Mouse (Mus musculus) G1E (cell line): Measurements from ENCODE around the gene Osbpl10. TPM values are rescaled to one million over a fixed set of nuclear protein-coding genes. Genes with fewer than 3 reads are reported as not detected.

Experiments used
- ATAC-seq: 2 replicates; pipeline ENCODE4 v1.8.0; 2016; ENCODE audit warnings: mild to moderate bottlenecking; ENCODE audit not compliant: insufficient number of reproducible peaks, poor library complexity, low FRiP score, severe bottlenecking; ENCODE audit errors: extremely low read depth
- DNase-seq: peaks from one replicate; pipeline ENCODE4 v3.0.0; 2012; ENCODE audit warnings: low spot score
- H3K27me3 ChIP-seq: 2 replicates; pipeline ENCODE4 v1.6.1; 2012; ENCODE audit warnings: mild to moderate bottlenecking, low read length, inconsistent platforms; ENCODE audit not compliant: insufficient read depth
- H3K36me3 ChIP-seq: replicated peaks from 2 replicates; pipeline ENCODE3; 2012; ENCODE audit warnings: mild to moderate bottlenecking, inconsistent platforms
- H3K4me1 ChIP-seq: 2 replicates; pipeline ENCODE4 v1.6.1; 2012; ENCODE audit warnings: low read depth, low read length, inconsistent platforms, mixed read lengths; ENCODE audit not compliant: insufficient read depth
- H3K4me3 ChIP-seq: 2 replicates; pipeline ENCODE4 v1.5.1; 2012; ENCODE audit warnings: low read depth, mild to moderate bottlenecking, inconsistent platforms, low read length, moderate library complexity, mixed read lengths
- H3K9me3 ChIP-seq: replicated peaks from 2 replicates; pipeline ENCODE4 v1.6.1; 2012; ENCODE audit warnings: inconsistent platforms
- CTCF ChIP-seq: IDR thresholded peaks from 2 replicates; pipeline ENCODE4 v1.5.1; 2012; ENCODE audit warnings: low read depth, low read length, inconsistent platforms, mixed read lengths
- GATA1 ChIP-seq: IDR thresholded peaks from 2 replicates; pipeline ENCODE4 v1.6.1; 2012; ENCODE audit warnings: borderline replicate concordance, low read length, inconsistent platforms, mixed read lengths
- GATA2 ChIP-seq: IDR thresholded peaks from 2 replicates; pipeline ENCODE4 v1.6.1; 2012; ENCODE audit warnings: low read depth, low read length, inconsistent platforms, borderline replicate concordance
- POLR2AphosphoS5 ChIP-seq: IDR thresholded peaks from 2 replicates; pipeline ENCODE4 v1.6.1; 2012; ENCODE audit warnings: low read depth, low read length, inconsistent platforms; ENCODE audit not compliant: insufficient replicate concordance
- TAL1 ChIP-seq: conservative IDR thresholded peaks from 2 replicates; pipeline ENCODE4 v1.6.1; 2012; ENCODE audit warnings: low read depth, low read length, inconsistent platforms, mixed read lengths
- polyA plus RNA-seq: library from polyadenylated mRNA; stranded (reverse); fragments of >175 nt; gene quantifications from 2 replicates; pipeline ENCODE4 v1.2.3, GENCODE M21; 2012
- total RNA-seq, 2 experiments: library from RNA; stranded (forward) in 1 of 2; stranded (reverse) in 1 of 2; fragments of 200-1000 nt in 1 of 2; fragments of >200 nt in 1 of 2; fragmentation: Nextera tagmentation in 1 of 2; gene quantifications; 2 replicates each; pipeline ENCODE4 v1.2.3; 2014 to 2017

Gene Osbpl10
- total and polyA plus RNA-seq, 3 experiments: 0.05 TPM; not detected in 2

- Histone ChIP-seq H3K4me3 (no peak overlapping the region), H3K4me1 (no peaks in the 10 kb centered on the region), H3K36me3 (no peaks in the 10 kb centered on the region), H3K9me3 (peaks cover 62% of the 10 kb centered on the region), H3K27me3 (peaks cover 3% of the 10 kb centered on the region; the same call in 1 of the 2 replicates)
- no peak for TF ChIP-seq GATA1
- no peak for DNase-seq
- no peak for ATAC-seq
These were observed 14.2 kb downstream of the Osbpl10 start for GRCm38 (mm10) chr9:114992528-114992927.

GRCm38 (mm10) chr9:114995250-114995649, 16.9 kb downstream of the Osbpl10 start:
- TF ChIP-seq CTCF: no peak
- TF ChIP-seq POLR2AphosphoS5: no peak
- no peak for TF ChIP-seq TAL1
- no peak for TF ChIP-seq GATA2
- no peak for TF ChIP-seq GATA1
- H3K36me3 ChIP-seq: no peaks in the 10 kb centered on the region
- no peaks in the 10 kb centered on the region for H3K4me1 ChIP-seq
- no peaks in the 10 kb centered on the region for H3K27me3 ChIP-seq
- DNase-seq (no peak), ATAC-seq (no peak)
- peaks cover 55% of the 10 kb centered on the region for H3K9me3 ChIP-seq
- H3K4me3 ChIP-seq: no peak overlapping the region

GRCm38 (mm10) chr9:114995716-114996115, 17.3 kb downstream of the Osbpl10 start:
- Histone ChIP-seq H3K4me1 (no peaks in the 10 kb centered on the region), H3K4me3 (no peak overlapping the region), H3K9me3 (peaks cover 52% of the 10 kb centered on the region), H3K27me3 (no peaks in the 10 kb centered on the region), H3K36me3 (no peaks in the 10 kb centered on the region)
- no peak for DNase-seq
- TF ChIP-seq GATA2 (no peak), POLR2AphosphoS5 (no peak), GATA1 (no peak), TAL1 (no peak), CTCF (no peak)
- ATAC-seq: no peak

GRCm38 (mm10) chr9:114996489-114996888, 18.1 kb downstream of the Osbpl10 start:
- TF ChIP-seq POLR2AphosphoS5 (no peak), GATA2 (no peak), GATA1 (no peak), CTCF (no peak), TAL1 (no peak)
- ATAC-seq: no peak
- no peak for DNase-seq
- Histone ChIP-seq H3K4me1 (no peaks in the 10 kb centered on the region), H3K9me3 (peaks cover 52% of the 10 kb centered on the region), H3K36me3 (no peaks in the 10 kb centered on the region), H3K27me3 (no peaks in the 10 kb centered on the region), H3K4me3 (no peak overlapping the region)

- TF ChIP-seq TAL1 (no peak), GATA2 (no peak), GATA1 (no peak), POLR2AphosphoS5 (no peak), CTCF (no peak)
- peaks cover 56% of the 10 kb centered on the region for H3K9me3 ChIP-seq
- no peaks in the 10 kb centered on the region for H3K27me3 ChIP-seq
- ATAC-seq: no peak
- DNase-seq: no peak
- H3K4me1 ChIP-seq: no peaks in the 10 kb centered on the region
- H3K4me3 ChIP-seq: no peak overlapping the region
- no peaks in the 10 kb centered on the region for H3K36me3 ChIP-seq
These were observed 20.8 kb downstream of the Osbpl10 start for GRCm38 (mm10) chr9:114999010-114999770.

- Histone ChIP-seq H3K4me3 (no peak overlapping the region), H3K27me3 (no peaks in the 10 kb centered on the region), H3K4me1 (no peaks in the 10 kb centered on the region), H3K36me3 (no peaks in the 10 kb centered on the region), H3K9me3 (peaks cover 57% of the 10 kb centered on the region)
- no peak for DNase-seq
- ATAC-seq: no peak
- TF ChIP-seq GATA1: no peak
- TF ChIP-seq CTCF: no peak
- TF ChIP-seq TAL1: no peak
- TF ChIP-seq GATA2: no peak
- no peak for TF ChIP-seq POLR2AphosphoS5
These were observed 21.4 kb downstream of the Osbpl10 start for GRCm38 (mm10) chr9:114999771-115000146.
